Mouse (Mus musculus): ENCODE measurements at regions not wholly inside any gene's neighbourhood (a gene's known extent, or its start where the extent isn't known, plus 50 kb on each side); places are given as distances from the start of the nearest gene placed in this dataset.

DNA sequence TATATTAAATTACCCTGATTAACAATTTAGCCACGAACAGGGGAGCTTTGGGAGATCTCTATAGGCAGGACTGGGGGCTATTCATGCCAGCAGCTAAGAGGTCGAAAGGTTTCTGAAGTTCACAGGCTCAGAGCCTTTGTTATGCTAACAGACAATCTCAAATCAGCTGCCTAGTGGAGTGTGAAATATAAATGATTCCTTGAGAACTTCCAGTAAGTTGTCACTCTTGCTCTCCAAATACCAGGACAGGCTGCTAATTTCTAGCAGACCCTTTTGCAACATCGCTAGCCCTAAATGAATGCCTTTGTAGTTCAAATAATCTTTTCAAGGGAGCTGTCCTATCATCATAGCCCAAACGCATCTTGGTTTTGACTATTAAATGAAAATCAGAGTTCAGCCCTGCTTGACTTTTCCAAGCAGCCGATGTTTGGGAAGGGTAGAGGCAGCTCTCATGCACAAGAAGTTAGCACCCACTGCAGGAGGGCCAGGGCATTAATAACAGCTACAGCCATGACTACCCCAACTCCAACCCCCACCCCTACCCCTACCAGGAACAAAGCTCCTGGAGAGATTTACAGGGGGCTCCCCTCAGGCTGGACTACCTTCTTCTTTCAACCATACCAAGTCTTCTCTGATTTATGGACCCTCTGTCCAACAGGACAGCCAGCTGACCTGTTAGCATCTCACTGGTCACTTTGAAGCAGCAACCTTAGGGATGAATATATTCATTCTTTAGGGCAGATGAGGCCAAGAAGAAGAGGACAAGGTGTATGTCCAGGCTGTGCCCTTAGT lies 162.2 kb upstream of the Tmem161b start:
- no peak for ATAC-seq (replicated peaks; ENCODE audit: low FRiP score, low TSS enrichment, poor library complexity, severe bottlenecking)

DNA sequence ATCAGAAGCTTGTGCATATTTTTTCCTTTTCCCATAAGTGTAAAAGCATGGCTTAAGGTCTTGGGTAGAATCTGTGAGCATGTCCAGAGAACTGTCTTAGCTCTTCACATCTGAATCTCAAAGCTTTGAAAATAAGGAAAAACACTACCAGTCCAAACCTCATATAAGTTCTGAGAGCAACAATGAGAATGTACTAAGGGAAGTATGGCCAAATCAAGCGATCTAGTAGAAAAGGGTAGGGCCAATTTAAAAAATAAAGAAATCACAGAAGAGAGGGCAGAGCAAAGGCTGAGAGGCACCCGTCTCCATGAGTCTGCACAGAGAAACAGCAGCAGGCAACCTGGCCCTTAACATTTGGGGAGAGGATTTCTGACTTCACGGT lies 161.7 kb upstream of the Tmem161b start:
- no peak for ATAC-seq (replicated peaks; ENCODE audit: low FRiP score, low TSS enrichment, poor library complexity, severe bottlenecking)

DNA sequence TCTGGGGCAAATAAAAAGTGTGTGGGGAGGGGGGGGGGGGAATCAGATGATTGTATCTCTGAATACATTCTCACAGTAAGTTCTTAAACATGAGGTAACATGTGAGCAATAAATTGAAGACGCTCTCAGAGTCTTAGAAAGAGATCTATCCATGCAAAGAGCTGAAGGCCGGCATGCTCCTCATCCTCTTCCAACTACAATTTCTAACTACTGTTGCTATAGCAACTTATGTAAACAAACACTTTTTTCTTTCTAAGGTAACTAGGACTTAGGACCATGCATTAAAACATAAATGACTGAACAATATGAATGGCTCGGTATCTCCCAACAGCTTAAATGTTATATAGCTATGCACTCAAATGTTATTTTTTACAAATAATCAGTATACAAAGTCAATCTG lies 161.2 kb upstream of the Tmem161b start:
- no peak for ATAC-seq (replicated peaks; ENCODE audit: low FRiP score, low TSS enrichment, poor library complexity, severe bottlenecking)

DNA sequence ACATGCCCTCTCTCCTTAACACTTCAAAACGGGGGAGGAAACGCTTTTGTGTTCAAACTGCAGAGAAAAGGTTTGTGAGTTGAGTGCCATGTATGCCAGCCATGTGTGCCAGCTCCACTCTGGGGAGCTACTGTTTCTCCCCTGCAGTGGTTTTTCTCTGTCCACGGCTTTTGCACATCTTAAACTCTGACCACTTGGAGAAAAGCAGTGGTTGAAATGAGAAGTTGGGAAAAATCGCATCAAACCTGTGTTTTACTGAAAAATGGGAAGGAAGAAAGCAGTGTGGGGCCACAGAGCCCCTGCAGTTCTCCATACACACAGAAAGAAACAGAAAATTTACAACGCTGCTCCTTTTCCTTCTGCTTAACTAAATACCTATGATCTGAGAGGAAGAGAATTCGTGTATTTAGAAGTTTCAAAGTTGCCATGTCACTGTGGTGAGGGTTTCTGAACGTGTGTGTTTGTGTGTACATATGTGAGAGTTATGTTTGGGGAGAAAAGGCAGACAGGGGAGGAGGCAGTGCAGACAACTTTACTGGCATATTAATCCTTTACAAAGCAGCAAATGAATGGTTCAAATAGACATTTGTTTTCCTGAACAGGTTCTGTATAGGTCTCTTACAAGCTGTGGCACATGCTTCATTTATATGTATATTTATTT lies 160.1 kb upstream of the Tmem161b start:
- ATAC-seq (replicated peaks; ENCODE audit: low FRiP score, low TSS enrichment, poor library complexity, severe bottlenecking): no peak

DNA sequence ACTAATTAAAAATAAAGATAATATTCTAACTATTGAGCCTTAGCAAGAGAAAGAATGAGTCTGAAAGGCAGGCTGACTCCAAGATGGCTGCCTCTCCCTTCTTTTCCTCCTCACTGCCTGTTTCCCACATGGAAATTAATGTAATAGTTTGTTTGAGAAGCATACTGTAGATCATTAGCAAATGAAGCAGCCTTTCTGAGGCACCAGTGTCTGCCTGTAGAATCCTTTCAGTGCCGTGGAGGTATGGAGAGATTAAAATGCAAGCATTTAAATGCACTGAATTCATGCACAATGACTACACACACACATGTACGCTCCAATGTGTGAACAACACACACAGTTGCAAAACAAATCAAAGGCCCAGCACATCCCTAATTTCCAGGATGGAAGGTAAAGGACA lies 159.5 kb upstream of the Tmem161b start:
- no peak for ATAC-seq (replicated peaks; ENCODE audit: low FRiP score, low TSS enrichment, poor library complexity, severe bottlenecking)

DNA sequence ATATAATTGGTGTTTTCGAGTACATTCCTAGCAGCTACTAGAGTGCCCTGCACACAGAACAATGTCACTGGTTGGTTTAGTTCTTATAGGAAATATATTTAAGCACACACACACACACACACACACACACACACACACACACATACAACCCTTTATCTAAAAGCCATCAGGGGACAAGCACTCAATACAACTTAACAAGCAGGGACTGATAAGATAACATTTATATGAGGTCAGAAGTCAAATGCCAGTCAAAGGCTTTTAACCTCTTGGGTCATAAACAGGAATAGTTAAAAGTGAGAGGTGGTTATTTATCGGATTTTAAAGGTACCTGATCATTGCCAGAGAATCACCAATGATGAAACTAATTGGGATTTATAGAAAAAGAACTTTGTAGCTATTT lies 158.7 kb upstream of the Tmem161b start:
- no peak for ATAC-seq (replicated peaks; ENCODE audit: low FRiP score, low TSS enrichment, poor library complexity, severe bottlenecking)

DNA sequence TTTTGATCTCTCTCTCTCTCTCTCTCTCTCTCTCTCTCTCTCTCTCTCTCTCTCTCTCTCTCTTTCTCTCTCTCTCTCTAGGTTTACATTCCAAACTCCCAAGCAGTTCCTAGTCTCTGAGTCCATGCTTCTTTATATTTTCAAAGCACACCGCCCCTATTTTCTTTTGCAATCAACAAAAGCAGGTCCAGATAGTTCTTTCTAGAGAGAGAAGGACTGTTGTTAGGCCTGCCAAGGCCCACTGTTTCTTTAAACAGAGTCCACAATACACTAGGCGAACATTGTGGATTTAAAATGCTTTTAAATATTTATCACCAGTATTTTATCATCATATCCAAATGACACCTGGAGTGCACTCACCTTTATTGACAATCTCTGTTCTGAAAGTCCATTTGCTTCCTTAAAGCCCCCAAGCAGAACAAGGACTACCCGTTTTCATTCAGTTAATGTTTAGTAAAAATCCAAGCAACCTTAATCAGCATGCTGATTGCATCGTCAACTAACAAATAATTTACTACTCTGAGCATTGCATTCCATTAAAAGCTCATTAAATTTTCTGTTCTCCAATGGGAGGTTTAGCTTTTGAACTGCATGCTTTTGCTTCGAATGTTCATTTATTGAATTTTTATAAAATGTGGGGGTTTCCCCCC lies 157.7 kb upstream of the Tmem161b start:
- ATAC-seq (replicated peaks; ENCODE audit: low FRiP score, low TSS enrichment, poor library complexity, severe bottlenecking): no peak

DNA sequence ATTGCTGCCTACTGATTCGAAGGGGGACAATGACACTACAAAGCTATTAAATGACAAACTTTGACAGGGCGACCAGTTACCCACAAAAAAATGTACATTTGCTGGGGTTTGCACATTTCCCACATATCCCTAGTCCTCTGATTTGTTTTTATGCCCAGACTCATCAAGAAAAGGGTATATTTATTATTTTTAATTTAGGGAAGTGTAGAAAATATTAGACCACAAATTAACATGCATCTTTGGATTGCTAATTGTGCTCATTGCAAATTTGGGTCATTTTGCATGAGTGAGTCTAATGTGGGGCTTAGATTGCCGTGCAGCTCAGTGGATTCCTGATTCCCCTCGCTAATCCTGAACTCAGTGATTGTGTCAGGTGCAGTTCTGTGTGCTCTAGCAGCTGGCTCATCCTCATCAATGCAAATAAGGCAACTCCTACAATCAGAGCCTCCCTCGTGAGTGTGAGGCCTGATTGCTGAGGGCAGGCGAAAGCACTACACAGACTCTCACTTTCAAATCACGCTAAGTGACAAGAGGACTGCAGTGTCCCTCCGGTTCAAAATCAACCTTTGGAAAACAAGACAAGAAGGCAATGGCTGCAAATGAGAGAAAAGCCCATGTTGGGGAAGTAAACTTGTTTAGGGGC lies 156.7 kb upstream of the Tmem161b start:
- ATAC-seq (replicated peaks; ENCODE audit: low FRiP score, low TSS enrichment, poor library complexity, severe bottlenecking): no peak

DNA sequence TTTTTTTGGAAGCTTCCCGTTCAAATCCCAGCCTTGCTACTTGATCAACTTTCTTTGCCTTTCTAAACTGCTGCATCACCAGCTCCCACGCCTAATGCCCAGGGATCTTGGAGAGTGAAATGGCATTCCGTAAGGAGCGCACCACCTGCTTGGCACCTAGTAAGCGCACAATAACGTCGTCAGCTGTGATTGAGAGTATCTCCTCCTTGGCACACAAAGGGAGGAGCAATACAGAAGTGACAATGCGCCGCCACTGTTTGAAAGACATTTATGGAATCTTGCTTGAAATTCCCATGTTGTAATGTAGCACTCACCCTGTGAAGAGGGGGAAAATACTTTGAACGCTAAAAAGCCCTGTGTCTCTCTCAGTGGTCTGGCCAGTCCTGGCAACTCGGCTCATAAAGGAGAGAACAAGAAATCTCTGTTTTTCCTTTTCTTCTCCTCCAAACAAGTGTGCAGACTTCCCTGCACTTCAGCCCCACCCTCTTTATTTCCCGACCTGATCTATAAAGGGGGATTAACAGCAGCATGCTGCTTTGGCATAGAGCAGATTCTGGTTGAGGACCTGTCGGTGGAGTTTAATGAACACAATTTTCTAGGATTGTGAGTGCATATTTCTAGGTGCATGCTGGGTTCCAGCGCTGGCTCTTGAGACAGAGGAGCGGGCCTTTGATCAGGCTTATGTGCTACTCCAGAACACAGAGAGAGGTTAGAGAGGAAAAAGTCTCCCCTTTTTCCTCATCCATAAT lies 155.7 kb upstream of the Tmem161b start:
- no peak for ATAC-seq (replicated peaks; ENCODE audit: low FRiP score, low TSS enrichment, poor library complexity, severe bottlenecking)

DNA sequence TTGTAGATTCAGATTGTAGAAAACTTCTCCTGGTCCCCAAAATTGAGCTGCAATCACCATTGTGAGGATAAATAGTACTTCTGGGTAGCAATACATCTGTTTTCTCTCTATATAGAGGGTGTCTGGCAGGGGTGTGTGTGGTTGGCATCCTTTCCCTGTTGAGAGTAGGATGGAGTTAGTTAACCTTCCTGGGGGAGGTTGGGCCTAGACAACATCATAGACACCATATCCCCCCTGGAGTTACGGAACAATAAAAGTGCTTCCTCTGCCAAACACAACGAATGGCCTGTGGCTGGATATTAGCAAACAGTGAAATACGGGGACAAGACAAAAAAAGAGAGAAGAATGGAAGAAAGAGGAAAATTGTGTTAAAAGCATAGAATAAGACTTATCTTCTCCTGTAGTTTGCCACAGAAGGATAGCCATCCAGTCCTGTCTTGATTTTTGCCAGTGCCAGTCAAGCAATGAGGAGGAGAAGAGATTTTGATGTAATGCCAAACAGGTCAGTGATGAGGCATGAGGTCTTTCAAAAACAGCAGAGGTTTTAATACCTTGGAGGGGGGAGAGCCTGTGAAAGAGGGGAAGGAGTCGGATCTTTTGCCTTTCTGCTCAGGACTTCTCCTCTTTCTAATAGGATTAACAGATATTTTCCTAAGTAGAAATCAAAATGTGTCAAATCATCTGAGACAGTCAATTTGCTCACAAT lies 155.0 kb upstream of the Tmem161b start:
- ATAC-seq (replicated peaks; ENCODE audit: low FRiP score, low TSS enrichment, poor library complexity, severe bottlenecking): no peak

DNA sequence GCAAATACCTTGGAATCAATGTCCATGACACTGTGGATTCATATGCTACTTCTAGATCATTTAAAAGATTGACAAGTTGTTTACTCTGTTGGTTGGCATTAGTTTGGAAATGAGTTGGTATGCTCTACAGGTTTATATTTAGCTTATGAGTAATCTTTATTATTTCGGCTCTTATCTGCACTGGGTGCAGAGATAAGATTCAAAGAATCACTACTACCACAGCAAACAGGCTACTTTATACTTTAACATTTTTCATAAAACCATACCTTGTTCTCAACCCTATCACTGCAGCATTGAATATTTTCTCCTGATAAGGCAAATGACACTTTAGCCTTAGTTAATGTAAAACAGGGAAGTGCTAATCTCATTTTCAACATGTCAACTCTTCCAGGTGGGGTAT lies 153.7 kb upstream of the Tmem161b start:
- no peak for ATAC-seq (replicated peaks; ENCODE audit: low FRiP score, low TSS enrichment, poor library complexity, severe bottlenecking)
